Mouse (Mus musculus): ENCODE results near the gene Klrg2.
"Not testable (repeated sequence)": the region's sequence is repeated elsewhere in the genome, so short reads cannot be mapped to it uniquely, and the experiment has no call there.

Gene Klrg2

GRCm38 (mm10) chr6:38636852-38637618 lies at the start of gene Klrg2:
TSS of gene Klrg2 (minus strand) at chr6:38637242.
- DNase-seq (ENCODE audit: low read depth) = peak; percentile 56

DNA sequence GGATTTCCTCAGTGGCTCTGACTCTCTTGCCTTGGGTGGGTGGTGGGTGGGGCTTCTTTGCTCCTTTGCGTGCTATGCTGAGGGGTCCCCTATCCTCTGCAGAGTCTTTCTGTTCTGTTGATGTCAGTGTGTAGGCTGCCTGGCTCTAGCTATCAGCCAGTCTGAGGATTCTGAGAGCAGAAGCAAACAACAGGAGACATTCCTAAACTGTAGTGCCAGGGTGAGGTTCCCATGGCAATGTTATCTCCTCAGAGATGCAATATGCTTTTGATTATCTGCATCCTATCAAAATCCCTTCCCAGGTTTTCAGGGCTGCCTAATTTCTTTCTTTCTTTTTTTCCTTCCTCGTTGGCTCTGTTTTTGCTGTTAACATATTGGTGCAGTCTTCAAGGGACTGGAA lies 45.5 kb upstream of the Klrg2 start:
- no peak for DNase-seq (ENCODE audit: low read depth)

GRCm38 (mm10) chr6:38677629-38678028 lies 40.6 kb upstream of the Klrg2 start:
- DNase-seq (ENCODE audit: low read depth) = no peak

DNA sequence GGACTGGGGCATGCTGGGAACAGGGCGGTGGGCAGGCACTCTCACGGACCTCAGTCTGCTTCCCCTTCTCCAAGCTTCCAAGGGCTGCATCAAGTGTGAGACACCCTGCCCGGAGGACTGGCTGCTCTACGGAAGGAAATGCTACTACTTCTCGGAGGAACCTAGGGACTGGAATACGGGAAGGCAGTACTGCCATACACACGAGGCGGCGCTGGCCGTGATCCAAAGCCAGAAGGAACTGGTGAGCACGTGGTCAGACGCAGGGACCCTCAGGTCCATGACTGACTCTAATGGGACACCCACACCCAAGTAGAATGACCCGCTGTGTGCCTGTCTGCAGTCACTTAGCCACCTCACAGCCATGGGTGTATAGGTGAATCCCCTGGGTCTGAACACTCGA lies 39.7 kb upstream of the Klrg2 start:
- DNase-seq (ENCODE audit: low read depth) = no peak

DNA sequence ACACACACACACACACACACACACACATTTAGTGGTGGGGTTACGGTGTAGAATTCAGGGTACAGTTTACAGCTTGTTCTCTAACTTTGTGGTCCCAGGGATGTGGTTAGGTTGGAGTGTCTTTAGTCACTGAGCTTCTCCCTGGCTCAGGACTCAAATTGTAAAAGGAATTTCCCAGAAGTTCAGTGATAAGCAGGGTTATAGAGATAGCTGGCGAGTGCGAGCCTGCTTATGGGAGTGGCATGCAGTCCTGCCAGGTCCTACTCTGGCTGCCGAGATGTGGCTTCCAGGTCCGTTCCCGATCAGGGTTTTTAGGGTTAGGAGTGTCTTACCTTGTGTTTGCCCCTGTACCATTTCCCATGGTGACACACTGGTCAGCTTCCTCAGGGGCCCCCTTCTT lies 39.2 kb upstream of the Klrg2 start:
- no peak for DNase-seq (ENCODE audit: low read depth)

DNA sequence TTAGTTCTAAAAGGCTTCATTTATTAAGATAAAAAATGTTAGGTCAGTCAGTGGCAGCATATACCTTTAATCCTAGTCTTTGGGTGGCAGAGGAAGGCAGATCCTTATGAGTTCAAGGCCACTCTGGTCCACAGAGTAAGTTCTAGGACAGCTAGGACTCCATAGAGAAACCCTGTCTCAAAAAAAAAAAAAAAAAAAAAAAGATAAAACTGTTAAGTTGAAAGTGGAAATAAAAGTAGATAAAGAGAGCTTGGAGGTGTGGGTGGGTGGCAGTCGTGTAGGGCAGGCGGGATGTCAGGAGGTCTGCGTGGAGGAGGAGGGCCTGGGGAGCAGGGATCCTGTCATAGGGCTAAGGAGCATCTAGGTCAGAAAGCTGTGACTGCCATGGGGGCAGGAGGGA lies 35.0 kb upstream of the Klrg2 start:
- DNase-seq (ENCODE audit: low read depth) = no peak

DNA sequence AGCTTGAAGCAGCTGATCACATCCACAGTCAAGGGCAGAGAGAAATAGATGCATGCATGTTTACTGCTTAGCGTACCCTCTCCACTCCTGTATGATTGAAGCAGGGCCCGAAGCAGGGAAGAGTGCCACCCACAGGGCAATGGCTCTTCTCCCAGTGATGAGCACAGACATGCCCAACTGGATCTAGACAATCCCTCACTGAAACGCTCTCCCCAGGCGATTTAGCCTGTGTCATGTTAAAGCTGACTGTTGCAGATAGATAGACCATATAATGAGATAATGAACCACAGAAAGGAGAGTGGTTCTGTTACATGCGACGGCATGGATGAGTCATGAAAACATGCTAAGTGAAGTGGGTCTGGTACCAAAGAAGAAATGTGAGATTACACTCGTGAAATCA lies 34.2 kb upstream of the Klrg2 start:
- no peak for DNase-seq (ENCODE audit: low read depth)

DNA sequence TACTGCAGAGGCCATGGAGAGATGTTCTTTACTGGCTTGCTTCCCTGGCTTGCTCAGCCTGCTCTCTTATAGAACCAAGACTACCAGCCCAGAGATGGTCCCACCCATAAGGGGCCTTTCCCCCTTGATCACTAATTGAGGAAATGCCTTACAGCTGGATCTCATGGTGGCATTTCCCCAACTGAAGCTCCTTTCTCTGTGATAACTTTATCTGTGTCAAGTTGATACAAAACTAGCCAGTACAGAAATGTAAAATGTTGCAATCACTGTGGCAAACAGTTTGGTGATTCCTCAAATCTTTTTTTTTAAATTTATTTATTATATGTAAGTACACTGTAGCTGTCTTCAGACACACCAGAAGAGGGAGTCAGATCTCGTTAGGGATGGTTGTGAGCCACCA lies 33.4 kb upstream of the Klrg2 start:
- not testable (repeated sequence) for DNase-seq (ENCODE audit: low read depth)

DNA sequence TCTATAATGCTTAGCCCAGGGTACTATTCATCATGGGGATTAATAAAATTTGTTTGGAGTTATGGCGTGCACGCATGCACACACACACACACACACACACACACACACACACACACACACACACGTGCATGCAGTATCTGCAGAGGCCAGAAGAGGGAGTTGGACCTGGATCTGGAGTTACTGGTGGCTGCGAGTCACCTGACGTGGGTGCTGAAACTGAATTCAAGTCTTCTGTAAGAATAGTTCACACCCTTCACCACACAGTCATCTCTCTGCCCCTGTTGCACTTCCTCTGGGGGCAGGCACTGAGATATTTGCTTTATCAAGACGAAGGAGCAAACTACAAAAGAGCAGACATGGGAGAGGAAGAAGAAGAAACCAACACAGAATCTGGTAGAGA lies 32.5 kb upstream of the Klrg2 start:
- peak; percentile 77 for DNase-seq (ENCODE audit: low read depth)

DNA sequence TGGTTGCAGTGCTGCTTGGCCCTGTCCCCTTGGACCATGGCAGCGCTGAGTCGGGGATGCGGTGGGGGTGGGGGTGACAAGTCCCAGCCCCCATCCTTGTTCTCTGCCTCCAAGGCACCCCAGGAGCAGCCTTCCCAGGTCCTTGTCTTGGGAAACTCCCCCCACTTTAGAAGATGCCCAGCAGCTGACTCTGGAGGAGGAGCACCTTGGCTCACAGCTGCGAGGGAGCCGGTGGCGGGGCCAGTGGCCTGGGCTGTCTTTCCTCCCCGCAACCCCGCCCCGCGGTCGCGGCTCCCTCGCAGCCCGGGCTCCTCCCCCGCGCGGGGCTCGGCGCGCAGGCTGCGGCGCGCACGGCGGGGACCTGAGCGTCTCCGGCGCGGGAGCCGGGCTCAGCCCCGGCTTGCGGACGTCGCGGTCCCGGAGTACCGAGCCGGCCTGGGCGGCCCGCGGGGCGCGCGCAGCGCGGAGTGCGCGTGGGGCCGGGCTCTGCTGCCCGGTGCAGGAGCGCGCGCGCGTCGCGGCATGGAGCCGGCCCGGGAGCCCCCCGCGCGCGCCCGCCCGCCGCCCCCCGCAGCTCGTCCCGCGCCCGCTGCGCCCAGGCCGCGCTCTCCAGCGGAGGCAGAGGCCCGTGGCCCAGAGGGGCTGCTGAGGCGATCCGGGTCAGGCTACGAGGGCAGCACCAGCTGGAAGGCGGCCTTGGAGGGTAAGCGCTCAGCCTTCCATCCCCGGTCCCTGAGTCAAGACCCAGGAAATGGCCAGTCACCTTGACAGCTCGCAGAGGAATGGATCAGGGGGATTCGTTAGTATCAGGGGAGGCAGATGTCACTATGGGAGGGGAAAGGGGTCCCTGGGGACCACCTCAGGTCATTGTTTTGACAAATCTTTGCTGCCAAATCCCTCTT lies 25.9 kb upstream of the Klrg2 start, which contains the start of gene Clec2l:
TSS of gene Clec2l (plus strand) at position 356 of the 902 bp plus-strand sequence.
- peak; percentile 50 for DNase-seq (ENCODE audit: low read depth)

DNA sequence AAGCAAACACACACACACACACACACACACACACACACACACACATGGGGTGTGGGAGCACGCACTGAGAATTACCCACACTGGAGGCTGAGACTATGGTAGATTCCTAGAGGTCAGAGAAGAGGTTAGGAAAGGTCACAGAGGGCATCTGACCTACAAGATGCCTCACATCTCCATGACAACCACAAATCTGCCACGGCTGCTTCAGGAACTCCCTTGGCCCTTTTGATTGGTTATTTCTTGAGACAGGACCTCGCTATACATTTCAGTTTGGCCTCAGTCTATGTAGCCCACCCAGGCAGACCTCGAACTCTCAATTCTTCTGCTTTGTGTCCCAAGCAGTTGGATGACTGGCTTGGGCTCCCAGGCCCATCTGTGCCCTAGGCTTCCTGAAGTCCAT lies 24.6 kb upstream of the Klrg2 start:
- DNase-seq (ENCODE audit: low read depth) = no peak

GRCm38 (mm10) chr6:38650263-38650937 lies 13.4 kb upstream of the Klrg2 start:
- peak; percentile 90 for DNase-seq (ENCODE audit: low read depth)

DNA sequence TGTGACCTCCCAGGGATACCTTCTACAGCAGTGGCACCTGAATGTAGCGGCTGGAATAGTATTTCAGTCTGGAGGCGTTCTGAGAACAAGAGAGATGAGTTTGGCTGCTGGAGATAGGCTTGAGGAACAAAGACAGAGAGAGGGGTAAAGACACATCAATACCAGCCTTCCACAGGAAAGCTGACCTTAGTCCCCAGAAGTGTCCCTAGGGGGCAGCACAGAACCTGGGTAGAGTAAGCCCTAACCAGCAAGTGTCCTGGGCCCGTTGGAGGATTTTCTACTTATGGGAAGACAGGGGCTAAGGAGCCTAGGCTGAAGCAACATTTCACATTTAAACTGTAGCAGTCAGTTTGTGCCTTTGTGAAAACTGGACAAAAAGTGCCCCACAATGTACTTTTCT lies 12.5 kb upstream of the Klrg2 start:
- peak; percentile 61 for DNase-seq (ENCODE audit: low read depth)

DNA sequence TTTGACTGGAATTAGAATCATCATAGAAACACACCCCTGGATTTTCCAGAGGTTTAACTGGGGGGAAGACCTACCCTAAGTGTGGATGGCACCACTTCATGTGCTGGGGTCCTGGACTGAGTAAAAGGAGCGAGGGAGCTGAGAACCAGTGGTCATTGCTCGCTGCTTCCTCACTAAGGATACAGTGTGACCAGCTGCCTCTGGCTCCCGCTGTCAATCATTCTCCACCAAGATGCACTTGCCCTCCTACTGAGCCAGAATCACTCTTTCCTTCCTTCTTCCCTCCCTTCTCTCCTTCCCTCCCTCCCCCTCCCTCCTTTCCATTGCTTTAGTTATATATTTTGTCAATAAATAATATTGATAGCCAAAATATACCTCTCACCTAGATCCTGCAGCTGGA lies 6.0 kb upstream of the Klrg2 start:
- no peak for DNase-seq (ENCODE audit: low read depth)

GRCm38 (mm10) chr6:38642593-38642992 lies 5.6 kb upstream of the Klrg2 start:
- no peak for DNase-seq (ENCODE audit: low read depth)

GRCm38 (mm10) chr6:38641645-38642044 lies 4.6 kb upstream of the Klrg2 start:
- DNase-seq (ENCODE audit: low read depth) = peak; percentile 38

GRCm38 (mm10) chr6:38641228-38641627 lies 4.2 kb upstream of the Klrg2 start:
- no peak for DNase-seq (ENCODE audit: low read depth)

GRCm38 (mm10) chr6:38640401-38640800 lies 3.4 kb upstream of the Klrg2 start:
- no peak for DNase-seq (ENCODE audit: low read depth)

DNA sequence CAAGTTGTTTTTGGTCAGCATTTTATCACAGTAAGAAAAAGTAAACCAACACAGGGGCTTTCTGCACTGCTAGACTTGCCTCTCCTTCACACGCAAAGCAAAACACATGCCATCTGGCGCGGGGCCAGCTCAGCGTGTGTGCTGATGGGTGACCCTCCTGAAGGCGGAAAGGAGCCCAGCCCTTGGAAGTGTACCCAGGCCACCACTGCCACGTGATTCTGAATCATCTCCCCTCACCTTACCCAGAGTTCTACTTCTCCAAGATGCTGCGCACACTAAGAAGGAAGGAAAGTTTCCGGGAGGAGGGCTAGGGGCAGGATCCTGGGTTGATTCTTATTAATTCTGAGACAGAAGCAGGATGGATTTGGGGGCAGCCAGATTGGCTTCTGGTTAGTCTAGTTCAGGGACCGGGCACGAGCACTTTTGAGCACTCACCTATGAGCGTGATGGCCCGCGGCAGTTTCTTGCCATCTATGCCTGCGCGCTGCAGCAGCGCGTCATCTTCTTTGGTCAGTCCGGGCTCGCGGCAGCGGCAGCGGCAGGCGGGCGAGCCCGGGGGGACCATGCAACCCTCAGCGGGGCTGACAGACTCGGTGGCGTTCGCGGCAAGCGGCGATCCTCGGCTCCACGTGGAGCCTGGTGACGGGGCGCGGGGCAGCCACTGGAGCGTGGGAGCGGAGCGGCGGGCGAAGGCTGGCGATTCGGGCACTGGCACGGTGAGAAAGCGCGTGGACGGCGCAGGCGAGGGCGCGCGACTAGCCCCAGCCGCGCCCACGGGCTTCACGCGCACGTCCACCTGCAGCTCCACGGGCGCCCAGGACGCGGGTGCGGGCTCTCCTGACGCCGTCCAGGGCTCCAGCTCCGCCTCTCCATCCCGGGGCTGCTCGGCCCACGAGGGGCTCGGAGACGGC lies 846 bp downstream of the Klrg2 start:
- DNase-seq (ENCODE audit: low read depth) = peak; percentile 63

DNA sequence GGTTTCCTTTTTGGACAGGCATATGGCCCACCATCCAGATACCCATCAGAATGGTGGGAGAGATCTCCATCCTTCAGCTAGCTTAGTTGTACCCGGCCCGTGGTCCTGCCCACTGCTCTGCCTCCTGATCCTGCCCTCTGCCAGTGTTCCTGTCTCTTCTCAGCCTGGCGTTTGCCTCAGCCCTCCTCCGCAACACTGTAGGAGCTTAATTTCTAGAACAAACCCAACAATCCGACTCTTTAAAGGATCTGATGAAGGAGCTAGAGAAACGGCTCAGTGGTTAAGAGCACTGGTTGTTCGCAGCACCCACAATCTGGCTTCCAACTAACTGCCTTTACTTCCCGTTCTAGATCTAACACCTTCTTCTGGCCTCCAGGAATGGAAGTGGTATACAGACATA lies 2.6 kb downstream of the Klrg2 start:
- no peak for DNase-seq (ENCODE audit: low read depth)

DNA sequence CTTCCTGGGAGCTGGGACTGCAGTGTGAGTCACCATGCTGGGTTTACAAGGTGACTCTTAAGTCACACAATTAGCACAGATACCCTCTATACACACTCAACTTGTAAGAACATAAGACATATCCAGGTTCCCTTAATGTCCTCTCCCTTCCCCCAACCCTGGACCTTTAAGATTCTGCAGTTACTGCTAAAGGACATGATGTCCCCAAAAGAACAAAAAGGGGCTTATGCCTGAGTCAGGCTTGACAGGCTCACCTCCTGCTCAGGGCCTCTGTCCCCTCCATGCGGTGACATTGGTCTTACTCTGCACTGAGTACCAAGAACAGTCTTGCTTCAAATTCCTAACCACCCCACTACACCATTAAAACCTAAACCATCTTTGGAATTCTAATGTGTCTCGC lies 4.2 kb downstream of the Klrg2 start:
- DNase-seq (ENCODE audit: low read depth) = no peak

DNA sequence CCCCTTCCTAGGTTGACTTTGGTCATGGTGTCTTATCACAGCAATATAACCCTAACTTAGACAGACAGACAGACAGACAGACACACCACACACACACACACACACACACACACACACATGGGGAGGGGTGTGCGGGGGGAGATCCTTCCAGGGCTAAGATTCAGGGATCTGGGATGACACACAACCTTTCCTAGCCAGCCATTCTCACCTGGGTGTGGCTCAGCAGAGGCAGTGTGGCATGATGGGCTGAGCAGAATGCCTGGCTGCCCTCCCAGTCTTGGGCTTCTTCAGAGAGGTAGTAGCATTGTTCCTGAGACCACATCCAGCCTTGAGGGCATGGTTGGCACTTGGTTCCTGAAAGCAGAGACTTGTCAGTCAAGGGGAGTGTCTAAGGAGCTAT lies 7.5 kb downstream of the Klrg2 start:
- DNase-seq (ENCODE audit: low read depth) = no peak

Data from induced T-regulatory cell, adult 2 months (primary cell).